Mouse (Mus musculus) T-helper 2 cell (primary cell): ENCODE results near the gene Dkc1.
"Not testable (repeated sequence)": the region's sequence is repeated elsewhere in the genome, so short reads cannot be mapped to it uniquely, and the experiment has no call there.

ENCODE experiments used
- in situ Hi-C: fragments of 300-600 bp; cut with MboI, MseI; formaldehyde crosslinking; loops from one replicate; pipeline ENCODE4 v1.15.1; 2025; ENCODE audit warnings: high pct_unique_total_duplicates

Dkc1 gene

DNA sequence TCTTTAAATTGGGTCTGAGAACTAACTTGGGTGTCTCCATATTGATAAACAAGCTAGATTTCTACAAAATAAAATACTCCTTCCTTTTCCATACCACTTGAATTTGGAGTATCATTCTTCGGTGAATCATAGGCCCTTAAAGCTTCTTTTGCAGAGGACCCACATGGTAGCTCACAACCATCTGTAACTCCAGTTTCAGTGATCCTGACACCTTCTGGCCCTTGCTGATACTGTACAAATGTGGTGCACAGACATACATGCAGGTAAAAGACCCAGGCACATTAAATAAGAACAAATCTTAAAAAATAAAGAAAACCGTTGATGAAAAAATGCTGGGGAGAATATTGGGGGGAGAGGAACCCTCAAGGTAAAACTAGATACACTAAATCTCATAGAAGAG is 42.5 kb downstream of the Dkc1 start:
- in situ Hi-C loops, result no loop called here

DNA sequence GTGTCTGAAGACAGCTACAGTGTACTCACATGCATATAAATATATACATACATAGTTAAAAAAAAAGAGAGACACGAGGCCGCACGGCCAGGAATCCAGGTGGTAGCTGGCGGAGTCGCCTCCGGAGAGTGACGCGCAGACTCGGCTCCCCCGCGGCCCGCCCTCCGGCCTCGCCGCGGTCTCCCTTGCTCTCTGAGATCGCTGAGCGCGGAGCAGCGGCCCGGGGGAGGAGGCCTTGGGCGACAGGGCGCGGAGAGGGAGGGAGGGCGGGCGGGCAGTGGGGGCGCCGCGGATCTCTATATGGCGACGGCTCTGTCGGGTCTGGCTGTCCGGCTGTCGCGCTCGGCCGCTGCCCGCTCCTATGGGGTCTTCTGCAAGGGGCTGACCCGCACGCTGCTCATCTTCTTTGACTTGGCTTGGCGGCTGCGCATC is 47.5 kb downstream of the Dkc1 start:
- in situ Hi-C loops, result not testable (repeated sequence)

DNA sequence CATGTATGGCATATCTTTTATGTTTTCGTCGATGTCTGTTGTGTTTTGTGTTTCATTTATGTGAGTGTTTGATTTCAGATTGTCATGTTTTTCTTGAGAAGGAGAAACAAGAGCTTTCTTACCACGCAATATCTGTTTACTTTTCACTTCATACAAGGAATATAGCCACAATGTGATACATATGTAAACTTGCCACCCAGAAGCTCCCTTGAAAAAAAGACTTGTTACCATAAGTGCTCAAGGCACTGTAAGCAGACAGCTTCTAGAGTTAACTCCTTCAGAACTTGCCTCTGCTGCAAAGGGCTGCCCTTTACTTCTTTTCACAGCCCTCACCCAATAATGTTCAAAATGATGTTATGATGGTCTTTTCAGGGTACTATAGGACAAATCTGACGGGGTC is 52.8 kb downstream of the Dkc1 start:
- in situ Hi-C loops, result no loop called here

DNA sequence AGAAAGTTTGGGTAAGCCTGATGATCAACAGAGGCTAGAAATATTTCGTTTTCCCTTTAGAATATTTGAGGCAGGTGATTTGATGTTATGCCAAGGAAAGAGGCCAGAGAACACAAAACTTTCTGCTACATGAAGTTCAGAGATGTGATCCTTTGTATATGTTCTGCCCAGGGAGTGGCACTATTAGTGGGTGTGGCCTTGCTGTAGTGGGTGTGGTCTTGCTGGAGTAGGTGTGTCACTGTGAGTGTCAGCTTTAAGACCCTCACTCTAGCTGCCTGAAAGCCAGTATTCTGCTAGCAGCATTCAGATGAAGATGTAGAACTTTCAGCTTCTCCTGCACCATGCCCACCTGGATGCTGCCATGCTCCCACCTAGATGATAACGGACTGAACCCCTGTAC is 54.6 kb downstream of the Dkc1 start:
- in situ Hi-C loops, result no loop called here

DNA sequence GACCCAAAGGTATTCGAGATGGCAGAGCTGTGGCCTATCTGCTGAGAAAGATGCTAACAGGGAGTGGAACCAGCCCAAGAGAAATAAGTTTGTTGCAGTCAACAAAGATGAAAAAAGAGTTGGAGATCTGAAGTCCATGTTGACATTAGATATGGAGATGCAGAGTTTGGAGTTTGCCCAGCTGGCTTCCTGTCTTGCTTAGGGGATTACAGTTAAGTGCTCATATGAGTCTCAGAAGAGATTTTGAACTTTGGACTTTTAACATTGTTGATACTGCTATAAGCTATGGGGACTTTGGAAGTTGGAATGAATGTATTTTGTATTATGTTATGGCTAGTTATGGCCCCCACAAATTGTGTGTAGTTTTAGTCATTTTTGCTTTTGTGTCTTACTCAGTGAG is 56.6 kb downstream of the Dkc1 start:
- in situ Hi-C loops, result no loop called here

DNA sequence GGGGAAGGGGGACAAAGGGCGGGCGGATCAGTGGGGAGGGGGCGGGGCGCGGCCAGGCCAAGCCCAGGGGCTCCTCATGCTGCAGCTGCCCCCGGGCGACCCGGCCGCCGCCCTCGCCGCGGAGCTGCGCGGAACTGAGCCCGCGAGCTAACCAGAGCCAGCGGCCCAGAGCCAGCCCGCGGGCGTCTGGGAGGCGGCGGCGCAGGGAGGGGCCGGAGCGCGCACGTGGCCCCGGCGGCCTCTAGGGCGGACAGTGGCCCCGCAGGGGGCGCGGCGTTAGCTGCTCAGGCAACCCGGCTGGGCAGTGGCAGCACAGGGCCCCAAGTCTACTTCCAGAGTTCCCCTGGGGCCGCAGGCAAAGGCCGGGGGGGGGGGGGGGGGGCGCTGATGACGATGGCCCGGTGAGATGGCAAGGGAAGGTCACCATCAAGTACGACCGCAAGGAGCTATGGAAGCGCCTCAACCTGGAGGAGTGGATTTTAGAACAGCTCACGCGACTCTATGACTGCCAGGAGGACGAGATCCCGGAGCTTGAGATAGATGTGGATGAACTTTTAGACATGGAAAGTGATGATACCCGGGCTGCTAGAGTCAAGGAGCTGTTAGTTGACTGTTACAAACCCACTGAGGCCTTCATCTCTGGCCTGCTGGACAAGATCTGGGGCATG is 60.1 kb downstream of the Dkc1 start:
- in situ Hi-C loops, result no loop called here
